Mouse (Mus musculus): Measurements from ENCODE around the gene Olfr765.
A peak's percentile ranks its signal among the peaks of the same experiment; 100 is the strongest.
"Not testable (repeated sequence)": the region's sequence is repeated elsewhere in the genome, so short reads cannot be mapped to it uniquely, and the experiment has no call there.

Gene Olfr765

GRCm38 (mm10) chr10:129049898-129050297, at the start of gene Olfr765:
Gene Olfr765 (minus strand): TSS chr10:129049998.
- not testable (repeated sequence) for DNase-seq (ENCODE audit: low spot score)

GRCm38 (mm10) chr10:129099275-129099674, 49.5 kb upstream of the Olfr765 start, which contains the start of gene Olfr768:
Gene Olfr768 (minus strand): TSS chr10:129099375.
- DNase-seq (ENCODE audit: low spot score) = no peak

- DNase-seq (ENCODE audit: low spot score) = not testable (repeated sequence)
These were observed 33.0 kb upstream of the Olfr765 start, which contains the start of gene Olfr767 for GRCm38 (mm10) chr10:129082810-129083209. Gene Olfr767 (minus strand): TSS chr10:129082910.

GRCm38 (mm10) chr10:129068877-129069276, 19.1 kb upstream of the Olfr765 start, which contains the start of gene Olfr766-ps1:
Gene Olfr766-ps1 (minus strand): TSS chr10:129068977.
- DNase-seq (ENCODE audit: low spot score) = no peak

- DNase-seq (ENCODE audit: low spot score) = no peak
These were observed 10.0 kb downstream of the Olfr765 start, which contains the start of gene Olfr764-ps1 for GRCm38 (mm10) chr10:129039796-129040195. Gene Olfr764-ps1 (minus strand): TSS chr10:129039896.

GRCm38 (mm10) chr10:129028343-129028742, 21.5 kb downstream of the Olfr765 start:
- DNase-seq (ENCODE audit: low spot score) = no peak

- peak; percentile 81 for DNase-seq (ENCODE audit: low spot score)
These were observed 23.7 kb downstream of the Olfr765 start for GRCm38 (mm10) chr10:129026018-129026662.

- peak; percentile 23 for DNase-seq (ENCODE audit: low spot score)
These were observed 26.5 kb downstream of the Olfr765 start for GRCm38 (mm10) chr10:129023319-129023718.

GRCm38 (mm10) chr10:129014477-129014876, 35.3 kb downstream of the Olfr765 start:
- DNase-seq (ENCODE audit: low spot score) = no peak

- DNase-seq (ENCODE audit: low spot score) = not testable (repeated sequence)
These were observed 38.3 kb downstream of the Olfr765 start for GRCm38 (mm10) chr10:129011511-129011910.

GRCm38 (mm10) chr10:129010288-129010841, 39.4 kb downstream of the Olfr765 start, which contains the start of gene Olfr763:
Gene Olfr763 (plus strand): TSS chr10:129010791.
- no peak for DNase-seq (ENCODE audit: low spot score)

GRCm38 (mm10) chr10:129004032-129004920, 45.5 kb downstream of the Olfr765 start:
- no peak for DNase-seq (ENCODE audit: low spot score)

GRCm38 (mm10) chr10:128996523-128997040, 53.2 kb downstream of the Olfr765 start:
- no peak for DNase-seq (ENCODE audit: low spot score)

- no peak for DNase-seq (ENCODE audit: low spot score)
These were observed 54.0 kb downstream of the Olfr765 start for GRCm38 (mm10) chr10:128995796-128996195.

All from embryo, embryonic 10 days (tissue).